Mouse (Mus musculus): ENCODE measurements around the gene Fus. TPM values are rescaled to one million over a fixed set of nuclear protein-coding genes. Genes with fewer than 3 reads are reported as not detected.

Fus gene
- polyA plus RNA-seq, 1 experiment, result 633 TPM

- TF ChIP-seq CTCF (IDR thresholded peaks at IDR 0.05; ENCODE audit: borderline replicate concordance, extremely low read depth, insufficient read depth, insufficient read length), result no peak
- no peak for TF ChIP-seq POLR2A (IDR thresholded peaks at IDR 0.05; ENCODE audit: borderline replicate concordance, extremely low read depth, insufficient read depth, insufficient read length, poor library complexity, severe bottlenecking)
- DNase-seq (ENCODE audit: low read depth), result peak; percentile 24
These were observed 26.2 kb downstream of the Fus start, which contains the start of gene Pycard for GRCm38 (mm10) chr7:127993341-127993977. TSS of gene Pycard (minus strand) at chr7:127993867.

GRCm38 (mm10) chr7:127999436-127999835, 32.2 kb downstream of the Fus start:
- TF ChIP-seq POLR2A (IDR thresholded peaks at IDR 0.05; ENCODE audit: borderline replicate concordance, extremely low read depth, insufficient read depth, insufficient read length, poor library complexity, severe bottlenecking) (no peak), CTCF (IDR thresholded peaks at IDR 0.05; ENCODE audit: borderline replicate concordance, extremely low read depth, insufficient read depth, insufficient read length) (no peak)
- no peak for DNase-seq (ENCODE audit: low read depth)

GRCm38 (mm10) chr7:128000068-128000950, 33.1 kb downstream of the Fus start:
- TF ChIP-seq POLR2A (IDR thresholded peaks at IDR 0.05; ENCODE audit: borderline replicate concordance, extremely low read depth, insufficient read depth, insufficient read length, poor library complexity, severe bottlenecking) (no peak), CTCF (IDR thresholded peaks at IDR 0.05; ENCODE audit: borderline replicate concordance, extremely low read depth, insufficient read depth, insufficient read length) (no peak)
- DNase-seq (ENCODE audit: low read depth), result no peak

- no peak for TF ChIP-seq POLR2A (IDR thresholded peaks at IDR 0.05; ENCODE audit: borderline replicate concordance, extremely low read depth, insufficient read depth, insufficient read length, poor library complexity, severe bottlenecking)
- TF ChIP-seq CTCF (IDR thresholded peaks at IDR 0.05; ENCODE audit: borderline replicate concordance, extremely low read depth, insufficient read depth, insufficient read length), result no peak
- DNase-seq (ENCODE audit: low read depth), result no peak
These were observed 35.8 kb downstream of the Fus start for GRCm38 (mm10) chr7:128003098-128003497.

GRCm38 (mm10) chr7:128003688-128004087, 36.4 kb downstream of the Fus start, which contains the start of gene Trim72:
TSS of gene Trim72 (plus strand) at chr7:128003949.
- no peak for DNase-seq (ENCODE audit: low read depth)
- no peak for TF ChIP-seq CTCF (IDR thresholded peaks at IDR 0.05; ENCODE audit: borderline replicate concordance, extremely low read depth, insufficient read depth, insufficient read length)
- TF ChIP-seq POLR2A (IDR thresholded peaks at IDR 0.05; ENCODE audit: borderline replicate concordance, extremely low read depth, insufficient read depth, insufficient read length, poor library complexity, severe bottlenecking), result no peak

GRCm38 (mm10) chr7:128004150-128004486, 36.9 kb downstream of the Fus start:
- TF ChIP-seq CTCF (IDR thresholded peaks at IDR 0.05; ENCODE audit: borderline replicate concordance, extremely low read depth, insufficient read depth, insufficient read length) (no peak), POLR2A (IDR thresholded peaks at IDR 0.05; ENCODE audit: borderline replicate concordance, extremely low read depth, insufficient read depth, insufficient read length, poor library complexity, severe bottlenecking) (no peak)
- no peak for DNase-seq (ENCODE audit: low read depth)

GRCm38 (mm10) chr7:128004487-128005362, 37.5 kb downstream of the Fus start:
- TF ChIP-seq CTCF (IDR thresholded peaks at IDR 0.05; ENCODE audit: borderline replicate concordance, extremely low read depth, insufficient read depth, insufficient read length) (no peak), POLR2A (IDR thresholded peaks at IDR 0.05; ENCODE audit: borderline replicate concordance, extremely low read depth, insufficient read depth, insufficient read length, poor library complexity, severe bottlenecking) (no peak)
- peak; percentile 28 for DNase-seq (ENCODE audit: low read depth)

- TF ChIP-seq POLR2A (IDR thresholded peaks at IDR 0.05; ENCODE audit: borderline replicate concordance, extremely low read depth, insufficient read depth, insufficient read length, poor library complexity, severe bottlenecking), result no peak
- TF ChIP-seq CTCF (IDR thresholded peaks at IDR 0.05; ENCODE audit: borderline replicate concordance, extremely low read depth, insufficient read depth, insufficient read length), result no peak
- no peak for DNase-seq (ENCODE audit: low read depth)
These were observed 38.9 kb downstream of the Fus start for GRCm38 (mm10) chr7:128006193-128006592.

GRCm38 (mm10) chr7:128009715-128010340, 42.6 kb downstream of the Fus start:
- TF ChIP-seq CTCF (IDR thresholded peaks at IDR 0.05; ENCODE audit: borderline replicate concordance, extremely low read depth, insufficient read depth, insufficient read length), result no peak
- no peak for TF ChIP-seq POLR2A (IDR thresholded peaks at IDR 0.05; ENCODE audit: borderline replicate concordance, extremely low read depth, insufficient read depth, insufficient read length, poor library complexity, severe bottlenecking)
- DNase-seq (ENCODE audit: low read depth), result no peak

- TF ChIP-seq POLR2A (IDR thresholded peaks at IDR 0.05; ENCODE audit: borderline replicate concordance, extremely low read depth, insufficient read depth, insufficient read length, poor library complexity, severe bottlenecking) (no peak), CTCF (IDR thresholded peaks at IDR 0.05; ENCODE audit: borderline replicate concordance, extremely low read depth, insufficient read depth, insufficient read length) (no peak)
- DNase-seq (ENCODE audit: low read depth), result no peak
These were observed 45.0 kb downstream of the Fus start for GRCm38 (mm10) chr7:128012136-128012780.

Data from brain, embryonic 14.5 days (tissue).